Mouse (Mus musculus) induced T-regulatory cell, adult 2 months (primary cell): ENCODE data around the gene Acsm3.
A peak's percentile ranks its signal among the peaks of the same experiment; 100 is the strongest.

Experiments used
- DNase-seq: peaks from one replicate; pipeline ENCODE4 v3.0.0-alpha.2; 2012; ENCODE audit warnings: low read depth

The Acsm3 gene

DNA sequence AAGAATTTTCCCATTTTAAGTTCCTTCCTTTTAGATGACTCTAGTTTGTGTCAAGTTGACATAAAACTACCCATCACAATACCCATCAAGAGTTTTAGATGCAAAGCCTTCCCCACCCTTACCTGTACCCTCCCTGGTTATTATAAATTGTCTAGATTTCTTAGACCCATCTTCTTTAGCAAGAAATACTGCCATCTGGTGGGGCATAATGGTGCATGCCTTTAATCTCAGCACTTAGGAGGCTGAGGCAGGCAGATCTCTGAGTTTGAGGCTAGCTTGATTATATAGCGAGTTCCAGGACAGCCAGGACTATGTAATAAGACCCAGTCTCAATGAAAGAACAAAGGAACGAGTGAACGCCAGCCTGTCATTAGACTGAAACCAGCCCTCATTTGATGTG is 39.8 kb downstream of the Acsm3 start:
- peak; percentile 52 for DNase-seq

DNA sequence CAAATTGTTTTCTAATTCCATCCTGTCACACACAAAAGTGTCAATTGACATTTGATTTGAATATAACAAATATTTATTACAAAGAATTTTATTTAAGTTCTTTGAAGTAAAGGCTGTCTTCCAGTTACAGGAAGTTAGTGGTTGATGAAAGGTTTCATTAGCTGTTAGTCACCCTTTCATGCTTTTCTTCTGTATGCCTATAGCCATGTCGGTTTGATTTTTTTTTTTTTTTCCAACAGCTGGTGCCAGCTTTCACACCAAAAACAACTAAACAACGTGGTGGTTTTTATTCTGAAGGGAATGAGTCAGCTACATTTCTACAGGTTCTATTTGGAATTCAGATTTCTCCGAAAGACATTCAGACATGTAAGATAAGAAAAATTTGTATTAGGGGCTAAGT is 40.3 kb downstream of the Acsm3 start:
- peak; percentile 46 for DNase-seq

DNA sequence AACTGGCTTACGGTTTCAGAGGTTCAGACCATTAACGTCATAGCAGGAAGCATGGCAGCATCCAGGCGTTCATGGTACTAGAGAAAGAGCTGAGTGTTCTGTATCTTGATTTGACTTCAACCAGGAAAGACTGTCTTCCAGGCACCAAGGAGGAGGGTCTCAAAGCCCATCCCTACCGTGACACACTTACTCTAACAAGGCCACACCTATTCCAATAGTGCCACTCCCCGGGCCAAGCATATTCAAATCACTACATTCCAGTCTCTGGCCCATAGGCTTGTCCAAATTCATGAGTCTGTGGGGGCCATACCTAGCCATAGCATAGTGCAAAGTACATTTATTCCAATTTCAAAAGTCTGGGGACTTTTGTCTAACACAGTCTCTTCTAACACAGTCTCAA is 46.7 kb downstream of the Acsm3 start:
- DNase-seq, result no peak

DNA sequence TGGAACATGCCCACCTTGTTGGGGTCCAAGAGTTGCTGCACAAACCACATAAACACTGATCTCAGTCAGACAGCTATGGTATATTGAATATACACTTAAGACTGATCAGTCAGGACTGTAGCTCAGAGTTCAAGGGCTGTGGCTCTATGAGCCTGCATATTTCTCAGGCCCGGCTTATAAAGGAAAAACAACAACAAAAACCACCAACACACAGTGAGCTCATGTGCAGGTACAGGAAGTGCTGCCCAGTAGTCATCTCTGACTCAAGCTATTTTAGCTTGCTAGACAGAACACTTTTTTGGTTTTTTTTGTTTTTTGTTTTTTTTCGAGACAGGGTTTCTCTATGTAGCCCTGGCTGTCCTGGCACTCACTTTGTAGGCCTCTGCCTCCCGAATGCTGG is 48.0 kb downstream of the Acsm3 start:
- DNase-seq, result peak; percentile 52

DNA sequence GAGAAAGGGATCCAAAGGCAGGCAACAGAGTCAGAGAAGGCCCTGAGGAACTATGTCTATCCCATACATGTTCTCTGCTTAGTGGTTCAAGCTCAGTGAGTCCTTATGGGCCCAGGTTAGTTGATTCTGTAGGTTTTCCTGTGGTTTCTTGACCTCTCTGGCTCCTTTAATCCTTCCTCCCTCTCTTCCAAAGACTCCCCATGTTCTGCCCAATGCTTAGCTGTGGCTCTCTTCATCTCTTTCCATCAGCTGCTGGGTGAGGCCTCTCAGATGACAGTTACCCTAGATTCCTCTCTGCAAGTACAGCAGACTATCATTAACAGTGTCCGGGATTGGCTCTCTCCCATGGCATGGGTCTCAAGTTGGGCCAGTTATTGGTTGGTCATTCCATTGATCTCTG is 74.6 kb downstream of the Acsm3 start:
- peak; percentile 57 for DNase-seq

DNA sequence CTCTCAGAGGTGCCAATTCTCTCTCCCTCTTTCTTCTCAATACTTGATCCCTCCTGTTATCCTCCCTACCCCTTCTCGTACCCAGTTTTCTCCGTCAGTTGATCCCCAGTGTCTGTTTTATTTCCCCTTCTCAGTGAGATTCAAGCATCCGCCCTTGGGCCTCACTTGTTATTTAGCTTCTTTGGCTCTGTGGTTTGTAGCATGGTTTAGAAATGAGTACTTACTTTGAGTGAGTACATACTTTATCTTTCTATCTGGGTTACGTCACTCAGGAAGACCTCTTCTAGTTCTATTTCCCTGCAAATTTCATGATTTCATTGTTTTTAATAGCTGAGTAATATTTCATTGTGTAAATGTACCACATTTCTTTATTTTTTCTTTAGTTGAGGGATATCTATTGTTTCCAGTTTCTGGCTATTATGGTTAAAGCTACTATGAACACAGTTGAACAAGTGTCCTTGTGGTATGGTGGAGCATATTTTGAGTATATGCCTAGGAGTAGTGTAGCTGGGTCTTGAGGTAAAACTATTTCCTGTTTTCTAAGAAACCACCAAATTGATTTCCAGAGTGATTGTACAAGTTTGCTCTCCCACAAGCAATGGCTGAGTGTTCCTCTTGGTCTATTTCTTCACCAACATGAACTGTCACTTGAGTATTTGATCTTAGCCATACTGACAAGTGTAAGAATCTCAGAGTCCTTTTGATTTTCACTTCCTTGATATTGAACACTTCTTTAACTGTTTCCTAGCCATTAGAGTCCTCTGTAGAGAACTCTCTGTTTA is 75.5 kb downstream of the Acsm3 start:
- DNase-seq, result peak; percentile 94
